Mouse (Mus musculus) cerebellum, postnatal 10 days (tissue): ENCODE data around the gene Stom.
A peak's percentile ranks its signal among the peaks of the same experiment; 100 is the strongest.

Source experiments
- DNase-seq, 2 experiments: peaks; one replicate each; pipeline ENCODE4 v3.0.0; 2021; ENCODE audit warnings: mixed read lengths in 2 of 2

Gene Stom

DNA sequence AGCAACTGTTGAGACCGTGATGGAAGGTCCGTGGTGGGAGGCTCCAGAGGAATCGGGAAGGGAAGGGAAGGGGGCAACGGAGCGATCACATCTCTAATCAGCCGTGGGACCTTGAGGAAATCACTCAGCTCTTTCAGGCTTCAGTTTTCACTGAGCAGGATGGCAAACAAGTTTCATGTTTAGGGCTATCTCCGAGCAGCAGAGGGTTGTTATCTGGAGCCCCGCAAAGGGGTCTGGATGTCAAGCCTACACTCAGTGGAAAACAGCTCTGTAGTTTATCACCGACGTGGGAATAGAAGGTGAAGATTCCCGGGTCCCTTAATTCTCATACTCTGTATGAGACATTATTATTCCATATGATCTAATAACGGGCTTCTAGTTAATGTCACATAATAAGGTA lies 18.4 kb downstream of the Stom start:
- no peak for DNase-seq

DNA sequence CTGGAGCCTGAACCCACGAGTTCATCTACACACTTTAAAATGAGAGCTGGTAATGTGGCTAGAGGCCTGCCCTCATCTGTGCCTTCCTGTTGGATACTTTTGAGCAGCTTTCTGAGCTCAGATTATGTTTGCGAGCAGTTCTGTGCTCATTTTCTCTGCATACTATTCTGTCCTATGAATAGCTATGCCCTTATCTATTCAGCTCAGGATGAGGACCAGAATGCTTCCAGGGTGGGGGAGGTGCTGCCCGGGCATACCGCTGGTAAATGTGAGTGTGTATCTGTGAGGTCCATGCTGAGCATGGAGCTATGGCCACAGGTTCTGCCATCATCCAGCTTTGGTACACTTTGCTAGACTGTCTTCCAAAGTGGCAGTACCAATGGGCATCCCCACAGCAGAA lies 19.2 kb downstream of the Stom start:
- no peak for DNase-seq

DNA sequence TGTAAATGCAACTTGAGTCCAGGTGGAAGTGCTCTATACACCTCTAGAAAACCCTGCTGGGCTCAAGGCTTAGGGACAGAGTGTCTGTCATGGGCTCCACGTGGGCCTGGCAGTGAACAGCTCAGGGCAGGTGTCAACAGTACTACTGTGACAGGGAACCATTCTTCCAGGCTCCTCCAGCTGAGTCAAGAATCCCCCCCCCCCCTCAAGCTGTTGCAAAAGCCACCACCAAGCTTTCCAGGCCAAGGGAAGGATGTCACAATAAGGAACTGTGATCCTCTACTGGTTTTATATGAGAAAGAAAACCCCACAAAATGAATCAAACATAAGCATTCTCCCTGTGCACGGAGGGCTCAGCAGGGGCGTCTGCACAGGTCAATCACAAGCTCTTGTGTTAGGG lies 22.5 kb downstream of the Stom start:
- DNase-seq: no peak

DNA sequence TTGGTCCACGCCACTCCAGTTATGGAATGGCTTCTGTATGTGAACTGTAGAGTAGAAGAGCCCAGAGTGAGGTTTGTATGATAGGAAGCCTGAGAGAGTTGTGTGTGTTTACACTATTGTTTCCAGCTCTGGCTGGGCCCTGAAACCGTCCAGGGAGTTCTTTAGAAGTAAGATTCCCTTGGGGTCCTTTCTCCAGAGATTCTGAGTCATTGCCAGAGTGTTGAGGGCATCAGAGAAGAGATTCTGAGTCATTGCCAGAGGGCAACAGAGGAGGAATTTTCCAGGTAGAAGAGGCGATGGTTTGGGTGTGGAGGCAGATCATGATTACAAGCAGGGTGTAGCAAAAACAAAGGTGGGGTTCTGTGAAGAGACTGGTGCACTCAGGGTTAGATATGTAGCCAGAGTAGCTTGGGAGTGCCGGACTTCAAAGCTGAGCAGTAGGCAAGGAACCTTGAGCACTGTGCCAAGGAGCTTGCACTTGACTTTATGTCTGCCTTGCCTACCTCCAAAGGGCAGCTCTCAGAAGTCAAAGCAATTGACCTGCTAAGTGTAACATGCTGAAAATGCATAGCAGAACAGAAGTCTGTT lies 26.8 kb downstream of the Stom start:
- no peak for DNase-seq

DNA sequence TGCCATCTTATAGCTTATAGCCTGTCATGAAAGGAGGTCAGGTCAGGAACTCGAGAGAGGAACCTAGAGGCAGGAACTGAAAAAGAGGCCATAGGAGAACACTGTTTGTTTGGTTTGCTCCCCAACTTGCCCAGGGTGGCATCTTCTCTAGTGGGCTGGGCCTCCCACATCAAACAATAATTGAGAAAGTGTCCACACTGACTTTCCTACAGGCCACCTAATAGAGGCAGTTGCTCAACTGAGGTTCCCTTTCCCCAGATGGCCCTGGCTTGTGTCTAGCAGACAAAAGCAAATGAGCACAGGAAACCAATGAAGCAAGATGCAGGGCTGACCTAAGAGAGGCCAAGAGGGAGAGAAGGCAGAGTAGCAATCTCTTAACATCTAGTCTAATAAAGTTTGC lies 28.6 kb downstream of the Stom start:
- no peak for DNase-seq

DNA sequence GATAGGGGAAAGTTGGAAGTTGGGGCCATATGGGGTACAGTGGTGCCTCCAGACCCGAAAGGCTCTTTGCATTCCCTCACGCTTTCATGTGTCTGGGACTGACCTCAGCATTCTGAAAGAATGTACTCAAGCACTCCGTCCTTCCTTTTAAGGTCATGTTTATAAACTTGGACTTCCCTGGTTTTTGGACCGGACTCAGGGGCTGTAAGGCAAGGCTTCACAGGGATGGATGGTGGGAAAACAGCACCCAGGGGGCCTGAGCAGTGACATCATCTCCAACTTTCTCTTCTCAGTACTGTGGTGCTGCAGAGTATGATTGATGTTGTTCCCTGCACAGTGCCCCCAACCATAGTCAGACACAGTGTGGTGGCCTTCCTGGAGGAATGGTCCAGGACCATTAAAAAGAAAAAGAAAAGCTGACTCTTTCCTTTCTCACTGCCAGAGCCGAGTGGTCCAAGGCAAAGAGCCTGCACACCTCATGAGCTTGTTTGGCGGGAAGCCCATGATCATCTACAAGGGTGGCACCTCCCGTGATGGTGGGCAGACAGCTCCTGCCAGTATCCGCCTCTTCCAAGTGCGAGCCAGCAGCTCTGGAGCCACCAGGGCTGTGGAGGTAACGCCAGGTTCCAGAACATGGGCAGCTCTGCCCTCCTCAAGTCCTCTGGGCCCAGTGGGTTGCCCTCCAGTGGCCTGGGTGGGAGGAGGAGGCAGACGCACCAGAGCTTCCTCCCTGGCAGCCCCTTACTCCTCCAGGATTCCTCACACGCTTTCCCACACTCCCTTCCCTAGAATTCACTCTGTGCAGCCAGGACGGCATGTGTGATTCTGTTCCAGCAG lies 34.5 kb downstream of the Stom start:
- DNase-seq: no peak

DNA sequence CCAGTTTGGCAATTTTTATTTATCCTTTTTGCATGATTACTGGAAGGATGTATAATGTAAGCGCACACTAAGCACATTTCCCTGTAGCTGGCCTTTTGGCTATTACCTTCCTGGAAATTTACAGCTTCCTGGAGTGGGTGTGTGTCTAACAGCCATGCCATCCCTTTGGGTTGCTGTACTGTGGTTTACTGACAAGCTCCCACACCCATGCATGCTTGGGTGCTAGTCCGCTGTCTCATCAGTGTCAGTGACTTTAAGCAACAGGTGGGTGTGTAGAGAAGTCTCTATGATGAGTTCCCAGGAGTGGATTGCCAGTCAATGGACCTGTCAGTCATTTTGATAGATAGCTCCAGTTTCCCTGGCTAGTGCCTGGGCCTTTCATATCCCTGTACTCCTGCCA lies 37.3 kb downstream of the Stom start:
- DNase-seq: no peak

DNA sequence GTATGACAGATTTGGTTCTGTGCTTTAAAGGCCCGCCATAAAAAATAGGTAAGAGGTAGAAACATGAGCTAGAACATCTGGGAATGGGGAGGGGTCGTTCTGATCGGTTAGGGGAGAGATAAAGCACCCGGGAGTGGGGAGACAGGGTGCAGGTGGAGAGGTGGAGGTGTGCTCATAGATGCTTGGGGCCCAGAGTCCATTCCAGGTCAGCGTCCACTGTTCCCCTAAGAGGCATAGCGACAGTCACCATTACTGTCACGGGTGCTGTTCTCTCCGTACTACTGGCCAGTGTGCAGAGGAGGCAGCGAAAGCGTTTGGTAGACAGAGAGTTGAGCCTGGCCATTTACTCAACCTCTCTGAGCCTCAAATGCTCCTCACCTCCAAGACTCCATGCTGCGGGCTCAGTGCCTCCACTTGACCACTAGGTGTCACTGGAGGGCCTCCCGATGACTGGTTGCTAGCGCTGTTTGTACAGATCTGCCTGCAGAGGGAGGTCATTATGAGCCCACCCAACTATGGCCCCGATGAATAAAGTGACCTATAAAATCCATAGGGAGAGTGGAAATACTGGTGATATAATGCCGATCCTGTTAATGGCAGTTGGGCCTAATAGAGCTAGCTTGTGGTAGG lies 39.0 kb downstream of the Stom start:
- DNase-seq: peak; percentile 92 to 94

DNA sequence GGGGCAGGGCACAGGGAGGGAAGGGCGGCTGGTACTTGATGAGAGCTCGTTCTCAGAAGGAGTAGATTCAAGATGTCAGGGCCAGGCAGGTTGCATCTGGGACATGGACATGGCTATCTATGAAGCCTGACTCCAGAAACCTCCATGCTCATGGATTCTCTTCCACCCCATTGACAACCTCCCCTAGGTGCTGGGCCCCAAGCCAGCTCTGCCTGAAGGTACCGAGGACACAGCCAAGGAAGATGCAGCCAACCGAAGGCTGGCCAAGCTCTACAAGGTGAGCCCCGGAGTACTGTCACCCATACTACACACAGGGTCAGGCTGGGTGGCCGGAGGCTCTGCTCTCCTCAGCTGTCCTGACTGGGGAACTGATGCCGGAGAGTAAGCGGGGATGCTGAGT lies 43.5 kb downstream of the Stom start:
- DNase-seq: peak; percentile 68 to 70

DNA sequence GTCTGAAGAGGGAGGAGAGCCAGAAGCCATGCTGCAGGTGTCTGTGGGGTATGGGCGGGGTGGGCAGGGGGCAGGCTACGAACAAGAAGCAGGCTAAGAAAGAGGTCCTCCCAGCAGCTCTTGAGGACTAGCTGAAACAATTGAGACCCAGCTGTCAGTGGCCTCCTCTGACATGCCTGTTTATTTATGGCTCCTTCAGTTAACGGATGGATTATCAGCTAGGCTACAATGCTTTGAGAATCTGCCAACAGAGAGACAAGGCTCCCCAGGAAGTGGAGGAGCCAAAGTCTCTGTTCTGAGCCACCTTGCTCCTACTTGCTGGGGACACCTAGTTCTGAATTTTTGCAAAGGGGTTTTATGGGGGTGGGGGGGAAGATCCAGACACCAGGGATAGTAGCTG lies 44.1 kb downstream of the Stom start:
- peak in 1 of 2 experiments; percentile 25 for DNase-seq

DNA sequence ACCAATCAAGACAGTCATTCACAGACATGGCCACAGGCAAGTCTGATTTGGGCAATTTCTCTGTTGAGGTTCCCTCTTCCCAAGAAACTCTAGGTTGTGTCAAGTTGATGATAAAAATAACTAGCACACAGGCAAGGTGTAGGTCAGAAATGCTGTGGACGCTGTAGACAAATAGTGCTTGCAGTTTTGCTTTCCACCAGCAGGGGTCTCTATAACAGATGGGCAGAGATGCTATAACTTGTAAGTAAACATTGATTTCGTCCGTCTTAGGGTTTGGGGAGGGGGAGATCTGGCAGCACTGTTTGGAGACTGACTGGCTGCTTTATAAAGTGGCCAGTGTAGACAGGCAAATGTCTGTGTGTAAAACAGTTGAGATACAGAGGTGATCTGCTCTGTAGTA lies 44.9 kb downstream of the Stom start:
- peak; percentile 76 to 86 for DNase-seq

DNA sequence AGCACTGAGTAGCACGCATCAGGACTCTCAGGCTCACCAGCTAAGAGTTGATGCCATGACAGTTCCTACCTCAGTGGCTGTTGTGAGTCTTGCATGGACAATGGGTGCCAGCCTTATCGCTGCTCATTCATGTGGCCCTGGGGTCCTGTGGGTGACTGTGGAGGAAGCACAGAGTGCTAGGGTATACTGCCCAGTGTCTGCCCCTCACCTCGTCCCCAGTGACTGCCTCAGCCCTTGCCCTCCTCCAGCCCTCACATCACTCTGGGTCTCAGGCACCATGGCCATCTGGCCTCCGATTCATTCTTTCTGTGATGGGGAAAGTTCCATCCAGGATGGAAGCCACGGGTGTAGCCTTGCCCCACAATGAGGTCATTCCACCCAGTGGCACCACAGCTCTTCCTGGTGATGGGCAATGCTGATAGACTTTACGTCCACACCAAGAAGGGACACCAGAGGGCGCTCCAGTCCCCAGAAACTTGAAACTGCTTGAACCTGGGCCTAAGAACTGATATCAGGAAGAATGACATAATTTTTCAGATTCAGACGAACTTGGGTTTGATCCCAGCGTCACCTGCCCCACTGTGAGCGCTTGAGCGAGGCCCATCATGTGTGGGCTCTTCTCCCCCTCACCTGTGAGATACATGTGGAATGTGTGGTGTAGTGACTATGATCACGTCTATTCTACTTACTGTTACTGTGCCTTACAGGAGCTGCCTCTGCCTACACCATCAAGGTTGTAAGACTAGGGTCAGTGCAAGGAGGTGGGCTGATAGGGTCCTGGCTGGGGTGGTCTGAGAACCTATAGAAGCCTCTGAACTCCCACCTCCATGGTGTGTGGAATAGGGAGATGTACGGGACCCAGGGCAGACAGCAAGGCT lies 47.8 kb downstream of the Stom start:
- peak; percentile 92 to 95 for DNase-seq

DNA sequence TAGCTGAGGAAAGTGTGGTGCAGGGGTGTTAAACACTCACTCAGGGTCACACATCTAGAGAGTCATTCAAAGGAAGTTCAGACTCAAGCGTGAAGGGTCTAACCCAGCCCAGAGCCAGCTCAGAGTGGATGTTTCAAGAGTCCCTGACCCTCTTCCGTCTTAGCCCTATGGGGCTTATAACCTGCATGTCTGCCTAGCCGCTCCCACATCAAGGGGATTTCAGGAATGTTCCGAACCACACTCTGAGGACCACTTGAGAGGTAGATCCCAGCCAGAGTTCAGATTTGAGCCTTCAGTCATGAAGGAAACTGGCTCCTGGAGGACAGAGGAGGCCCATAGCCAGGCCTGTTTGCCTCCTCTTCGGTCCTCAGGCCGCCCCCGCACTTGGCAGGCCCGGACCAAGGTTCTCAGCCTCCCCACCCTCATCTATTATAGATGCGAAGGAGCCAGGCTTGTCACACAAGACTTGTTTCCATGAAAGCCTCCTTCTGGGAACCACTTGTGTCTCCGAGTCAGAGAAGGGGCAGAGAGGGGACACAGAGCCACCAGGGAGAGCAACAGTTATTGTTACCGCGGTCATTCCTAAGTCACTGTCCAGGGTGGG lies 49.7 kb downstream of the Stom start:
- DNase-seq: no peak

DNA sequence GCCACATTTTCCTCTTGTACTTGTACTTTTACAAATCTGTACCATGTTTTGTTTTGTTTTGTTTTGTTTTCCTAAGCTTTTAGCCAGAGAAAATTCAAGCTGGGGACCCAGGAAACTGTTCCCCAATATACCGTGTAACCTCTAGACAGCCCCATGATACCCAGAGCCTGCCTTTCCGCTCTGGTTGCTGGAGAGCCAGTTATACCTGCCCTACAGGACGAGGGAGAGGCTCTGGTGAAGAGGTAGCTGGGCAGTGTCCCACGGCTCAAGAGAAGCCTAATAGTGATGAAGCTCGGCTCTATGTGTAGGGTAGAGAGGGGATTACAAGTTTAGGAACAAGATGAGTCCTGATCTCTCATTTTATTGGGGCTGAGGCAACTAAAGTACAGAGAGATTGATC lies 51.6 kb downstream of the Stom start:
- DNase-seq: no peak

DNA sequence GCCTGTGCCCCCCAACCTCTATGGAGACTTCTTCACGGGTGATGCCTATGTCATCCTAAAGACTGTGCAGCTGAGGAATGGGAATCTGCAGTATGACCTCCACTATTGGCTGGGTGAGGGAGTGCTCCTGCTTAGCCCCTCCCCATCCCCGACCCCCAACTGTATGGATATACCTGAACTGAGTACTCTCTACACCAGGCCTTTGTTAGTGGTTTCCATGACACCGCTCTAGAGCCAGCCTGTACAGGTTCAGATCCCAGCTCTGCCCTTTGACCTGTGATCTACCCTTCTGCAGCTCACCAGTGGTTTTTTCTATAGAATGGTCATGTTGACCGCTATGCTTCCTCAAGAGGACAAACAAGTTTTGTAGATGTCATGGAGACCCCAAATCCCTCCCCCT lies 52.8 kb downstream of the Stom start:
- DNase-seq: no peak

DNA sequence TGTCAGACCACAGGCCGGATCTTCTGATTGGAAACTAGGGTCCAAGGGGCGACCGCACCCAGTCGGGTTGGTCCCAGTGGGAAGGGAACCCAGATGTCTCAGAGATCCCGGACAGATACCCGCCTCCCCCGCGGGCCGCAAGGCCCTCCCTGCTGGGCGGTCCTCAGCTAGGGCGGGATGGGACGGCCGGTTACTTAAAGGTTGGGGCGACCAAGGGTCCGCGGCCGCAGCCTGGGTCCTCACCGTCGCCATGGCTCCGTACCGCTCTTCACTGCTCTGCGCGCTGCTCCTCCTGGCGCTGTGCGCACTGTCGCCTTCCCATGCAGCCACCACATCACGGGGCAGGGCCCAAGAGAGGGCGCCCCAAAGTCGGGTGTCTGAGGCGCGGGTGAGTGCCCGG lies 54.6 kb downstream of the Stom start:
- DNase-seq: peak; percentile 27 to 28

DNA sequence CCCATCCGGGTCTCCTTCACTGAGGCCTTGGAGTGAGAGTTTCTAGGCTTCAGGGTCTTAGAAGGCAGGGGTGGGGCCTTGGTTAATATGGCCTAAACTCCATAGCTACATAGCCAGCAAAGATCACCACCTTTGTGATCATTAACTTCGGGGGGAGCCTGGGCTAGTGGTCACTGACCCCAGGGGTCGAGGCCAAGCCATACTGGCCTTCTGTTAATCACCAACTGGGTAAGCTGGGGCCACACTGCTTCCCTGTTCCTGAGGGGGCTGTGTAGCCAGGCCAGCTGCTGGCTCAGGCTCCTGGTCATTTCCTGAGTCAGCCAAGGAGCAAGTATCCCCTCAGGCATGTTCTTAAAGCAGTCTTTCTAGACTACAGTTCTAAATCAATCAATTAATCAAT lies 56.8 kb downstream of the Stom start:
- DNase-seq: no peak

DNA sequence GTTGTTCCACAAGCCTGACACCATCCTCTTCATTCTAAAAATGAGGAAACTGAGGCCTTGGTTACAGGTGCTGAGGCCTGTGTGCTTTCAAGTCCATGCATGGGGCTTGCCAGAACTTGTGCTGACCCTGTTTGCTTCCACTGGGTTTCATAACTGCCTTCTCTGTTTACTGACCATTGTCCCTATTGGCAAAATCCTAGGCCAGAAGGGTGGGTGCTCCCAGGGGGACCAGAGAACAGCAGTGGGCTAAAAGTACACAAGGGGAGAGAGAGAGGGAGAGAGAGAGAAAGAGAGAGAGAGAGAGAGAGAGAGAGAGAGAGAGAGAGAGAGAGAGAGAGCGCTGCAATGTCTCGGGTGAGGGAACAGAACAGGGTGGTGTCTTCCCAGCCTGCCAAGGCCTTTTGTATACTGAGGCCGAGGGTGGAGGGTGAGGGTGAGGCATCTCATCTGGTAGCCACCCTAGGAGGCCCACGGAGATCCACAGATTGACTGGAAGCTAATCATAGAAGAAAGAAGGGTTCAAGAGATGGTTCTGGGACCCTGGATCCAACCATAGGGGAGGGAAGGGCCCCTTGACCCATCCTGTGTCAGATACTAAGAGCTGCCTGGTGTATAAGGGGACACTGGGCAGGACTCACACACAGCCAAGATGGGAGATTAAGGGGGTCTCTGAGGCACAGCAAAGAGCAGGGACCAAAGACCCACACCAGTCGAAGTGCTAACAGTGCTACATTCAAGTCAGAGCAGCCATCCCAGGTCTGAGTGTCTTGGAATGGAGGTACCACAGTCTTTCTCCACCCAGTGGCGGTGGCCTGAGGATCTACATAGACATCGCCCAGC lies 58.2 kb downstream of the Stom start:
- DNase-seq: no peak

DNA sequence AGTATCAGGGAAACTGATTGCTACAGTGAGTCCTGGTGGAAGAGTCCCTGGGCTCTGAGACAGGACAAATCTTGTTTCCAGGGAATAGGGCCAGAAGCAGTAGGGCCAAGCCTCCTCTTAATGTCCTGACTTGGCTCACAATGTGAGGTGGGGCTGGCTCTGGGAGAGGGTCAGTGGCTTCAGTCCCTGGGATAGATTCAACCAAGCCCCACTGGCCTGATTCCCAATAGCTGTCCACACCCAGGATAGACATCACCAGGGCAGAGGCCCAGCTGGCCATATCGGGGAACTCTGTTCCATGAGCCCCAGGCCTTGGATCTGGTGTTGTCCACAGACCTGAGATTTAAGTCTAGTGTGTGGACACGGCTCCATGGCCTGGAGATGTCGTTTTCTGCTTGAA lies 59.1 kb downstream of the Stom start:
- peak; percentile 72 to 77 for DNase-seq

DNA sequence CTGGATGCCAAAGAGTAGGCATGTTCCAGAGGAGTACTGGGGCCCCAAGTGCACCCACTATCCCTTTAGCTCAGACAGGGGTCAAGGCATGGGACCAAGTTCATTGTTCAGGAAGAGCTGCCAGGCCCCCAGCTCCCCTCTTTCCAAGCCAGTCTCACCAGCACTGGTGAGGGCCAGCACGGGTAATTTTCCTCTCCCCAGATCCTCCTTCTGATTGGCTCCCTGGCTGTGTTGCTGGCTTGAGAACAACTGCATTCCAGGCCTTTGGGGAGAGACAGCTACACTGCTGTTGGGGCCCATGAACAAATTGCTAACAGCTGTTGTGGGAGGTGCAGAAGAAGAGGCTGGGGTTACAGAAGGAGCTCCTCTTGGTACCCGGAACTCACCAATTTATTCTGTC lies 63.2 kb downstream of the Stom start:
- peak in 1 of 2 experiments; percentile 34 for DNase-seq

DNA sequence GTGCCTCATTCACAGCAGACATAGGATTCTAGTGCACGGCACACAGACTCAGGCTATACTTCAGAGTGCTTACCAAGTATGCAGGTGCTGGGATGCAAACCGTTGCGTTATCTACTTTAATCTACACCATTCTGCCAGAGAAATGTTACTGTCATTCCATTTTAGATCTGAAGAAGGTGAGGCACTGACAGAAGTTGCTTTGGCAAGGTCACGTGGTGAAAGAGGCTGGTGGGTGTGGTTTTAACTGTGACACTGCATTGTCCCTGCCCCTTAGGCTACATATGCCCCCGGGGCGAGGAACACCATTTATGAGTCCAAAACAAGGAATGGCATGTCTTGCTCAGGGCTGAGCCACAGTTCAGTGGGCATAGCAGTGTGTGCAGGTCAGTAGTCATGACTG lies 63.9 kb downstream of the Stom start:
- no peak for DNase-seq

DNA sequence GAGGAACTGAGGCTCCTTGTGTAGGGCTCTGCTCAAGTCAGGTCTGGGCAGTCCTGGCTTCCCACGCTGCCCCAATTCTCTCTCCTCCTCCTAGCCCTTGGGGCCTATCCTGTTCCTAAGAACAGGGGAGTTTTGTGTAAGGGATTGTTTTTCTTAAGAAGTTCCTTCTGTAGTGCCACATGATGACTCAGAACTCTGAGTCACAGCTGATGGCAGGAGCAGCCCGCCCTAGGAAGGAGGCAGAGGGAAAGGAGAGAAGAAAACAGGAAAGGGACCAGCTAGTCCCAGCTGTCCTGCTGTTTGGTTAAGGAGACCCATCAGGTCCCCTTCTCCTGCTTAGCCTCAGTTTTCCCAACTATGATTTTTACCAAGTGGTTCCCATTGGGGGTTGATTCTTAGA lies 65.0 kb downstream of the Stom start:
- no peak for DNase-seq
